Mouse (Mus musculus): ENCODE measurements around the gene Gm20662.

Gm20662 gene

DNA sequence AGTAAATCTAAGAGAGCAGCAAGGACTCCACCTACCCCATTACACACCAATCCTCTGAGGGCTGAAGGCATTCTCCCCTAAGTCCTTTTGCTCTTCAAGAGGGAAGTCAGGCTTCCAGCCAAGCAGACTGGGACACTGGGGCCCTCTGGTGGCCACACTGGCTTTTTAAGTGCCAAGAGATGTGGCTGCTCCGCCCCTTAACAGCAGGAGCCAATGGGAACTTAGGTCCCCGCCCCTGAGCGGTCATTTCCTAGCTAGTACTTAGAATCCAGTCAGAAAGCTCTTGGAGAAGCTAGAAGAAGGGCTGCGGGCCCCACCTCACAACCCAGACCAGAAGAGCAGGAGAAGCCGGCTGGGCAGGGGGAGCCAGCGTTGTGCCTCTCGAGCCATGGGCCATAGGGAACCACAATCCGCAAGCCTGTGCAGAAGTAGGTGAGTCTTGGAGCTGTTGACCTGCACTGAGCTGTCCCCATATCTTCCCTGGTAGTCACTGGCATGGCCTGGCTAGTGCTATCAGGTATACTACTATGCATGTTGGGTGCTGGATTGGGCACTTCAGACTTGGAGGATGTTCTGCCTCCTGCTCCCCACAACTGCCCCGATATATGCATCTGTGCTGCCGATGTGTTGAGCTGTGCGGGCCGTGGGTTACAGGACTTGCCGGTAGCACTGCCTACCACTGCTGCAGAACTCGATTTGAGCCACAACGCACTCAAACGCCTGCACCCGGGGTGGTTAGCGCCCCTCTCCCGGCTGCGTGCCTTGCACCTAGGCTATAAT, 56.9 kb downstream of the Gm20662 start, which contains the start of gene Amigo3:
Gene Amigo3, plus strand, starts transcription at position 275 of the 780 bp plus-strand sequence.
- in situ Hi-C loops (cut with MboI, MseI) = no loop called here

GRCm38 (mm10) chr9:108053665-108054225, 57.6 kb downstream of the Gm20662 start:
- in situ Hi-C loops (cut with MboI, MseI) = no loop called here

DNA sequence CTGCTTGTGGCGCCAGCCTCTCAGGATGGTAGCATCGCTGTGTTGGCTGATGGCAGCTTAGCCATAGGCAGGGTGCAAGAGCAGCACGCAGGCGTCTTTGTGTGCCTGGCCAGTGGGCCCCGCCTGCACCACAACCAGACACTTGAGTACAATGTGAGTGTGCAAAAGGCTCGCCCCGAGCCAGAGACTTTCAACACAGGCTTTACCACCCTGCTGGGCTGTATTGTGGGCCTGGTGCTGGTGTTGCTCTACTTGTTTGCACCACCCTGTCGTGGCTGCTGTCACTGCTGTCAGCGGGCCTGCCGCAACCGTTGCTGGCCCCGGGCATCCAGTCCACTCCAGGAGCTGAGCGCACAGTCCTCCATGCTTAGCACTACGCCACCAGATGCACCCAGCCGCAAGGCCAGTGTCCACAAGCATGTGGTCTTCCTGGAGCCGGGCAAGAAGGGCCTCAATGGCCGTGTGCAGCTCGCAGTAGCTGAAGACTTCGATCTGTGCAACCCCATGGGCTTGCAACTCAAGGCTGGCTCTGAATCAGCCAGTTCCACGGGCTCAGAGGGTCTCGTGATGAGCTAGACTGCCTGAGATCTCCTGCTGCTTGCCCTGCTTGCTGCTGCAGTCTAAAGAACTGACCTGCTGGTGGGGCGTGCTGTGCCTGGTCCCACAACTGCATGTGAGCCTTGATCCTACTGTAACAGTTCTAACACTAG, 58.3 kb downstream of the Gm20662 start:
- in situ Hi-C loops (cut with MboI, MseI) = loop anchor here (5.0 kb wide), 1 partner anchor 87 kb away; no protein-coding TSS in a partner anchor

DNA sequence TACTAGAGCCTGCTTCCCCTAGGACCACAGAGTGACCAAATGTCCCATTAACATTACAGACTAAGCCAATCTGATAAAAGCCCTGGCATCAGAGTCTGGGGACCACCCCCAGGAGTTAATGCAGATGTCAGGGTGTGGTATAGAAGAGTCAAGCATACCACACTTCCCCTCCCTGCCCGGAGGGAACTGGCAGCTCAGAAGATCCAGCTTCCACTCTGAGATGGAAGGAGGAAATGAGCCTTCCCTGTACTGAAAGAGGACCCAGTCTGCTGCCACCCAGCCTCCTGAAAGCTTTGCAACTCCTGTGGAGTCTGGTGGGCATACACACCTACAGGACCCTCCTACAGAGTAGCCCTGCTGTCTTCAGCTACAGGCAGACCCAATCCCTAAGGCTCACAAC, 58.9 kb downstream of the Gm20662 start:
- in situ Hi-C loops (cut with MboI, MseI) = loop anchor here (5.0 kb wide), 1 partner anchor 88 kb away; no protein-coding TSS in a partner anchor

- in situ Hi-C loops (cut with MboI, MseI) = loop anchor here (5.0 kb wide), 1 partner anchor 88 kb away; no protein-coding TSS in a partner anchor
Measured at GRCm38 (mm10) chr9:108055661-108056237, 59.6 kb downstream of the Gm20662 start.

- in situ Hi-C loops (cut with MboI, MseI) = loop anchor here (5.0 kb wide), 1 partner anchor 89 kb away; no protein-coding TSS in a partner anchor
Measured at GRCm38 (mm10) chr9:108056361-108057261, 60.5 kb downstream of the Gm20662 start.

DNA sequence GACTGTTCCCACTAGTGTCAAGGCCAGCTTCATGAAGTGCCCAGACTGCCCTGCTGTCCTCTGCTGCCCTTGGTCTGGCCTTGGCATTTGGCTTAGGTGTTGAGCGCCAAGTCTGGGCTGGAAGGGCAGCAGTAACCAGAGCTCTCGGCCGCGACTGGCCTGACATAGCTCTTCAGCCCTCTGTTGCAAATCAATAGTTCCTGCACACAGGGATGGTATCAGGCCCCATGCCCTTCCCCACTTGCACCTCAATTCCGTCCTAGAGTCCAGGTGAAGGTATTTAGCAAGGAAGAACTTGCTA, 61.1 kb downstream of the Gm20662 start:
- in situ Hi-C loops (cut with MboI, MseI) = loop anchor here (5.0 kb wide), 1 partner anchor 90 kb away; no protein-coding TSS in a partner anchor

- in situ Hi-C loops (cut with MboI, MseI) = loop anchor here (5.0 kb wide), 1 partner anchor 91 kb away; no protein-coding TSS in a partner anchor
Measured at GRCm38 (mm10) chr9:108058291-108058690, 62.1 kb downstream of the Gm20662 start.

DNA sequence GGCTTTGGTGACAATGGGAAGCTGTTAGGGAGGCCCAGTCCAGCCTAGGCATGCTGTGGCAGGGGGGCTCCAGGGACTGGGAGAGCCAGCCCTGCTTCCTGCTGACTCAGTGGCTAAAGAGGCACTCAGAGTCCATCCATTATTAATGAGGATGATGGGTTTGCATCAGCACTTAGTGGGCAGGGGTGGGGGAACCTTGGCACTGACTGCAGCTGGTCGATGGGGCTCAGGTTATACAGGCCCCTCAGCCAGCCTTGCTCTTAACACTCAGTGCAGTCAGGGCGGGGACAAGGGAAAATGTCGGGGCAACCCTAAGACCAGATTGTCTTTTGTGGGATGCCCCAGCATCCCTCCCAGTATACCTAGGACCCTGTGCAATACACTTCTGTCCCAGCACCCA, 66.0 kb downstream of the Gm20662 start:
- in situ Hi-C loops (cut with MboI, MseI) = no loop called here

GRCm38 (mm10) chr9:108063361-108063760, 67.2 kb downstream of the Gm20662 start:
- in situ Hi-C loops (cut with MboI, MseI) = no loop called here

GRCm38 (mm10) chr9:108065491-108066011, 69.4 kb downstream of the Gm20662 start:
- in situ Hi-C loops (cut with MboI, MseI) = no loop called here

DNA sequence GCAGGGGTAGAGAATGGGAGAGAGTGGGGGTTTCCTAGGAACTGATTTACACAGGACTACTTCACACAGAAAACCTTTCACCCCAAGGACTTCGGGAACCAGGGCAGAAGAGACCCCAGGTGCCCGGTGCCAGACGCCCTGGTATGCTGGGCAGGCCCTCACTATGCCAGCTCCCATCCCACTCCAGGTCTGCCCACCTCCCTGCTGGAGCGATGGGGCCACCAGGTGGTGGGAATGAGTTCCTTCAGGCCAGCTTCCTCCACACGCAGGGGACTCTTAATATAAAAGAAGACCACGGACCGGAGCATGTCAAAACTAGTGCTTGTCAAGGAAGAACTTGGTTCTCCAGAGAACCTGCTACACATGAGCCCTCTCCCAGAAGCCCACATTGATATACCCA, 71.0 kb downstream of the Gm20662 start:
- in situ Hi-C loops (cut with MboI, MseI) = no loop called here

- in situ Hi-C loops (cut with MboI, MseI) = no loop called here
Measured at GRCm38 (mm10) chr9:108067900-108068299, 71.8 kb downstream of the Gm20662 start.

DNA sequence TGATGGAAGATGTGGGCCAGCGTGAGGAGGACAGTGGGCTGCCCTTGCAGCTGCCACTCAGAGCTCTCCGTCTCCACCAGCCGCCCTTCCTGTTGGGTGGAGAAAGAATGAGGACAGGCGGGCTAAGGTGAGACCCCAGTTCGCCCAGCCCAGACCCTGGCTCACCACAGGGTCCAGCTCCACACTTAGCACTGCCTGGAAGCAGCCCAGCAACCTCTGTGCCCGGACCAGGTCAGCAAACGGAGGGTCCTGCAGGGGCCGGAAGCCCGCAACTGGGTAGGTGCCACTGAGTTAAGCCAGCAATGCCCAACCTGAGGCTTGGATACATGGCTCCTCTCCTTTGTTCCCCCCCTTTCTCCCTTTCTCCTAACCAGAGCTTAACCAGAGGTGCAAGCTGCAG, 72.9 kb downstream of the Gm20662 start:
- in situ Hi-C loops (cut with MboI, MseI) = no loop called here

GRCm38 (mm10) chr9:108069529-108069928, 73.4 kb downstream of the Gm20662 start:
- in situ Hi-C loops (cut with MboI, MseI) = no loop called here

DNA sequence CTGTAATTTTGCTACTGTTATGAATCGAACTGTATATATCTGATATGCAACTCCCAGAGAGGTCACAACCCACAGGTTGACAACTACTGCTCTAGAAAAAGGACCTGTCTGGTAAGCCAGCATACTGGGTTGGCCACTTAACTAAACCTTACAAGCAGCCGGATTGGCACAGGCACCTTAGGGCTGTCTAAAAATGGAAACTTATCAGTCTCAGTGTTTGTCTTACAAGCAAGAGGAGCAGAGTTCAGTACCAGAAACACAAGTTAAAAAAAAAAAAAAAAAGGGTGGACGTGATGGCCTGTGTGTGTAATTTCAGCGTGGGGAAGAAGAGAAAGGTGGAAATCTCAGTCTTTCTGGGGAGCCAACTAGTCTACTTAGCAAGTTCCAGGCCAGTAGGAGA, 75.7 kb downstream of the Gm20662 start:
- in situ Hi-C loops (cut with MboI, MseI) = no loop called here

DNA sequence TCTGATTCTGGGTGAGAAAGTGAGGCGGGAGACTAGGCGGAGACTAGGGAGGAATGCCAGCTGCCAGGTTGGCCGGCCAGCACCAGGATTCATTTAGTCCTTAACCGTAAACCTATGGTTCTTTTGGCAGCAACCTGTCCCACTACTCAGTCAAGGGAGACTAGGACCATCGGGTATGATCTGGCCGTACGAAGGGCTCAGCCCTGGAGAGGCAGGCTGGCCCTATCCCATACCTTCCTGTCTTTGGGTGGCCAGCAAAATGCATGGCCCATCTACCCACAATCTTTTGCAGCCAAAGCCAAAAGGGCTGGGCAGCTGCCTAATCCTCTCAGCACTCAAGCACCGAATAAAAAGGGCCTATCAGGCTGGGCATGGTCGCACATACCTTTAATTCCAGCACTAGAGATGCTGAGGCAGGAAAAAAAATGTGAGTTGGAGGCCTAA, 76.4 kb downstream of the Gm20662 start:
- in situ Hi-C loops (cut with MboI, MseI) = no loop called here

DNA sequence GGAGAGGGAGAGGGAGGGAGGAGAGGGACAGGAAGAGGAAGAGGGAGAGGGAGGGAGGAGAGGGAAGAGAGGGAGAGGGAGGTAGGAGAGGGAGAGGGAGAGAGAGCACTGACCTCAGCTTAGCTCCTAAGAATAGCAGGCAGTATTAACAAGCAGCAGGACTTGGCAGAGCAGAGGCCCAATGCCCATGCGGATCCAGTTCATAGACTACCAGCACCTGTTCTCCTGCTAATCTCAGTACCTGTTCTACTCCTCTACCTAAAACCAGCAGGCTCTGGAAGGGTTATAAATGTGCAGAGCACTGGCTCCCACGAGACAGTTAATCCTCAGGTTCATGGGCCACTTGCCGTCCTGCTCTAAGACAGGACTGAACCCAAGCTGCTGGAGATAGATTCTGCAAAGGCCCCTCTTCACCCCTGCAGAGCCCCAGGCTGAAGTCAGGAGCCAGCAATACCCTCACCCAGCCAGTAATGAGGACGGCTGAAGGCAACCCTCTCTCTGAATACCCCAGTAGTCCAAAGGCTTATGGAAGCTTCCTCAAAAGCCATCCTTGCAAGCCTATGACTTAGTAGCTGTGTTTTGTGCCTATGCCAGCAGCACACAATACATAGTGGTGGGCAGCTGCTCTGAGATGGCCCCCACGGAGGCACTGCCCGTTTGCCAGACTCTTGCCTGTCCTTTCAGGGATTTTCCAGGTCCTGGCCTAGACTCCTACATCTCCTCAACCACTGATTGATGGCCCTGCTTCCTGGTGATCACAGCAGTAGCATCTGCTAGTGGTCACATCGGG, 77.2 kb downstream of the Gm20662 start:
- in situ Hi-C loops (cut with MboI, MseI) = no loop called here

- in situ Hi-C loops (cut with MboI, MseI) = loop anchor here (5.0 kb wide), 2 partner anchors 42 to 122 kb away; no protein-coding TSS in a partner anchor
Measured at GRCm38 (mm10) chr9:108080168-108080567, 84.0 kb downstream of the Gm20662 start, which contains the start of gene Mst1. Gene Mst1, plus strand, starts transcription at chr9:108080436.

DNA sequence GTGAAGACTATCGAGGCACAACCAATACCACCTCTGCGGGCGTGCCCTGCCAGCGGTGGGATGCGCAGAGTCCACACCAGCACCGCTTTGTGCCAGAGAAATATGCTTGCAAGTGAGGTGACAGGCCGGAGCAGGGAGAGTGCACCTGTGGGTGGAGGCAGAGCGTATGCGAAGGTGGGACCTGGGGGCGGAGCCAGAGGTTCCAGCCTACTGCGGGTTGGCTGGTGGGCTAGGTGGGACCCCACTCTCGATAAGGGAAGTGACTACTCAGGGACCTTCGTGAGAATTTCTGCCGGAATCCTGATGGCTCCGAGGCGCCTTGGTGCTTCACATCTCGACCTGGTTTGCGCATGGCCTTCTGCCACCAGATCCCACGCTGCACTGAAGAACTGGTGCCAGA, 86.4 kb downstream of the Gm20662 start:
- in situ Hi-C loops (cut with MboI, MseI) = loop anchor here (5.0 kb wide), 2 partner anchors 40 to 120 kb away; no protein-coding TSS in a partner anchor

Measured in T-helper 2 cell (primary cell).